Mouse (Mus musculus): ENCODE results near the gene Lgalsl. TPM values are rescaled to one million over a fixed set of nuclear protein-coding genes. Genes with fewer than 3 reads are reported as not detected.

The Lgalsl gene
- polyA plus RNA-seq, 1 experiment from 2014 or later: 74.0 TPM

DNA sequence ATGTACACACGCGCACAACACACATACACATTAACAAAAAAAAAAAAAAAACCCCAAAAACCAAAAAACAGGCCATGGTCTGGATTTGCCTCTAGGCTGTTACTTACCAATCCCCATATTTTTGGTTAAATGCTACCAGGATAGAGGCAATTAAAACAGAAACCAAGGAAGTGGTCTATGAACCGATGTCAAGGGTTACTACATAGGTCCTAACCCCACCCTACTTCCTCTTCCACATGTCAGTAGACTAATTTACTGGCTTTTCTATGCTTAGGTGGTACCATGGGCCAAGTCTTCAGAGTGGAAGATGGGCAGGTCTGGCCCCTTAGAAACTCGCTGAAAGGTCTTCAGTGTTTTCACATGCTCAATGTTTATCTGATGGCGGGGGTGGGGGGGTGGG is 24.2 kb downstream of the Lgalsl start:
- no peak overlapping the region for H3K4me3 ChIP-seq (ENCODE audit: low read depth, low read length)
- no peaks in the 10 kb centered on the region for H3K4me1 ChIP-seq (ENCODE audit: control insufficient read depth, insufficient read depth, low read length)
- H3K9me3 ChIP-seq (replicated peaks; ENCODE audit: control insufficient read depth, low read length): no peaks in the 10 kb centered on the region
- H3K36me3 ChIP-seq (ENCODE audit: control insufficient read depth, insufficient read depth, low read length): no peaks in the 10 kb centered on the region
- no peaks in the 10 kb centered on the region for H3K27me3 ChIP-seq (replicated peaks; ENCODE audit: control insufficient read depth, insufficient read depth, low read length)
- H3K27ac ChIP-seq (ENCODE audit: low read depth, low read length): no peak overlapping the region
- 90% methylated on average over 5 of the region's 5 CpGs for WGBS
- H3K9ac ChIP-seq (ENCODE audit: low read length): no peak overlapping the region
- no peak overlapping the region for H3K4me2 ChIP-seq (ENCODE audit: low read length)
- ATAC-seq: no peak
- DNase-seq (ENCODE audit: low spot score): no peak

DNA sequence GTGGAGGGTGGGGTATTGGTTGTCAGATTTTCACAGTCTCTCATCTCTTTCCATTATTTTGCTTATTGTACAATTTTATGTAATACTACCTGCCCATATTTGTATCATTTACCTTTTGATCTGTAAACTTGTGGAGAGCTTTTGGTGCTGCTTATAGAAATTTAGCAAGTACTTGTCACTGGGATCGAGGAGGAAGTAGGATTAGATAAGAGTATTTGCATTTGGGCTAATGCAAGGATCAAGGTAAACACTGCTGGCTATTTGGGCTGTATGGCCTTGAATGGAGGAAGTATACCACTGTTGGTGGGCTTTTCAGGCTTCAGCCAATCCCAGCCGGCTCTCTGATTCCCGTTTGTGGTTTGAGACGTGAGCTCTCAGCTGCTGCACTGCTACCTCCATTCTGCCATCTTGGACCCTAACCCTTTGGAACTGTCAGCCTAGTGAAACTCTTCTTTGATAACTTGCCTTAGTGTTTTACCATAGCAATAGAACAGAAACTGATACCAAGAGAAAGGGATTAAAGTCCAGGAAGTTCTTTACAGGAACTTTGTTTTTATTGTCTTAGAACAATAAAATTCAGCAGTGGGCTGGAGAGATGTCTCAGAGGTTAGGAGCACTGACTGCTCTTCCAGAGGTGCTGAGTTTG is 25.1 kb downstream of the Lgalsl start:
- H3K27me3 ChIP-seq (replicated peaks; ENCODE audit: control insufficient read depth, insufficient read depth, low read length): no peaks in the 10 kb centered on the region
- H3K9ac ChIP-seq (ENCODE audit: low read length): no peak overlapping the region
- no peaks in the 10 kb centered on the region for H3K9me3 ChIP-seq (replicated peaks; ENCODE audit: control insufficient read depth, low read length)
- H3K36me3 ChIP-seq (ENCODE audit: control insufficient read depth, insufficient read depth, low read length): no peaks in the 10 kb centered on the region
- WGBS: 70% methylated on average over 4 of the region's 4 CpGs
- H3K27ac ChIP-seq (ENCODE audit: low read depth, low read length): no peak overlapping the region
- no peak overlapping the region for H3K4me2 ChIP-seq (ENCODE audit: low read length)
- ATAC-seq (no peak), DNase-seq (ENCODE audit: low spot score) (no peak)
- peaks cover under 1% of the 10 kb centered on the region; the same call in 1 of the 2 replicates for H3K4me1 ChIP-seq (ENCODE audit: control insufficient read depth, insufficient read depth, low read length)
- H3K4me3 ChIP-seq (ENCODE audit: low read depth, low read length): no peak overlapping the region

DNA sequence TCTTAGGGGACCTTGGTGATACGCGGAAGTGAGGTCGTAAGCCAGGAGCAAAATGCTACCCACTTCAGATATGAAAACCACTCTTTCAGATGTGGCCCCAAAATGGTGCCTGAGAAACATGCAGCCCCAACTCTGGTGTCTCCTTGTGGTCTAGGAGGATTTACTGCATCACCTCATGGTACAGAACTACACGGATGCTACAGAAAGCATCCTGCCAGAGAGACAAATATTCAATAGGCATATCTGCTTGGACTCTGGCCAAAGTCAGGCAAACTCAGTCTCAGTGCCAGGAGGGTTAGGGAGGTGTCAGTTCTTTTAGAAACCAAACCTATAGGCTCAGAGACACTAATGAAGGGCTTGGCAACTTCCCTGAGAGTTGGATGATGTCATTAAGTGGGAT is 26.4 kb downstream of the Lgalsl start:
- Histone ChIP-seq H3K36me3 (ENCODE audit: control insufficient read depth, insufficient read depth, low read length) (no peaks in the 10 kb centered on the region), H3K9ac (ENCODE audit: low read length) (no peak overlapping the region), H3K9me3 (replicated peaks; ENCODE audit: control insufficient read depth, low read length) (no peaks in the 10 kb centered on the region), H3K4me3 (ENCODE audit: low read depth, low read length) (no peak overlapping the region), H3K4me1 (ENCODE audit: control insufficient read depth, insufficient read depth, low read length) (peaks cover 7% of the 10 kb centered on the region; the same call in 1 of the 2 replicates), H3K27me3 (replicated peaks; ENCODE audit: control insufficient read depth, insufficient read depth, low read length) (no peaks in the 10 kb centered on the region), H3K4me2 (ENCODE audit: low read length) (no peak overlapping the region), H3K27ac (ENCODE audit: low read depth, low read length) (no peak overlapping the region)
- no peak for ATAC-seq
- no peak for DNase-seq (ENCODE audit: low spot score)
- 89% methylated on average over 4 of the region's 4 CpGs for WGBS

DNA sequence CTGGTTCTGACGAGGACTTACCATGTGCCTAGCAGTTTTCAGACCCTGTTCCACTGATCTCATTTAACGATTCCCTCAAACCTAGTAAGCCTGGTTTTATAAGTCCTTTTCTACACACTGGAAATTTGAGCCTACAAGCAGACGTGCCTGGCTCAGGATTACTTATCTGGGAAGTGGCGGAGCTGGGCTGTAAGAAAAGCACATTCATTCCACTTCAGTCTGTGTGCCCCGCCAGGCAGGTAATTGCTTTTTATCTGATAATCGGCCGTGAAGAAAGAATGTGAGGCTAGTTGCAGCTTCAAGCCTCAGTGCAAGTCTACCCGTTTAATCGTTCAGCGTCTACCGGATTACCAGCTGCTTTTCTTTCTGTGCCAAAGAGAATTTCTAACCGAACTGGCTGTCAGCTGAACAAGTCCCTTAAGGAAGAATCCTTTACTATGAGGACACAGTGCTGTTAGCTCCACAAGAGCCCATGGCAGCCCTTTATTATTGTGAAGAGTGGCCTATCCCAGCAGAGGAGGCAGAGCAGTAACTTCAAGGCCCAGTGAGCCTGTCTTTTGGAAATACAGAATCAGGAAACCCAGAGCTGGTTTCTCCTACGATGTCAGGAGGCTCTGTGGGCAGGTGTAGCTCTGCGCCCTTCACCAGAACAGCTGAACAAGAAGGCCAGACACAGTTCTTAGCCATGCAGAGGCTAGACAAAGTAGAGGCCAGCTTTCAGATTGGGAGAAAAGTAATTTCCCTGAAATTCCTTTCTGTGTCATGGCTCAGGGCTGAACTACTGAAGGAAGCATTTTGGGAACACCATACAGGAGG is 30.4 kb downstream of the Lgalsl start:
- Histone ChIP-seq H3K9ac (ENCODE audit: low read length) (no peak overlapping the region; the same call in 1 of the 2 replicates), H3K36me3 (ENCODE audit: control insufficient read depth, insufficient read depth, low read length) (no peaks in the 10 kb centered on the region), H3K4me3 (ENCODE audit: low read depth, low read length) (no peak overlapping the region), H3K4me1 (ENCODE audit: control insufficient read depth, insufficient read depth, low read length) (peaks cover 7% of the 10 kb centered on the region; the same call in 1 of the 2 replicates), H3K9me3 (replicated peaks; ENCODE audit: control insufficient read depth, low read length) (no peaks in the 10 kb centered on the region), H3K4me2 (ENCODE audit: low read length) (peak overlapping the region; percentile 29), H3K27me3 (replicated peaks; ENCODE audit: control insufficient read depth, insufficient read depth, low read length) (no peaks in the 10 kb centered on the region), H3K27ac (ENCODE audit: low read depth, low read length) (no peak overlapping the region)
- DNase-seq (ENCODE audit: low spot score) (peak; percentile 61), ATAC-seq (peak; percentile 42; the same call in 1 of the 2 replicates)
- WGBS: 8% methylated on average over 14 of the region's 14 CpGs

DNA sequence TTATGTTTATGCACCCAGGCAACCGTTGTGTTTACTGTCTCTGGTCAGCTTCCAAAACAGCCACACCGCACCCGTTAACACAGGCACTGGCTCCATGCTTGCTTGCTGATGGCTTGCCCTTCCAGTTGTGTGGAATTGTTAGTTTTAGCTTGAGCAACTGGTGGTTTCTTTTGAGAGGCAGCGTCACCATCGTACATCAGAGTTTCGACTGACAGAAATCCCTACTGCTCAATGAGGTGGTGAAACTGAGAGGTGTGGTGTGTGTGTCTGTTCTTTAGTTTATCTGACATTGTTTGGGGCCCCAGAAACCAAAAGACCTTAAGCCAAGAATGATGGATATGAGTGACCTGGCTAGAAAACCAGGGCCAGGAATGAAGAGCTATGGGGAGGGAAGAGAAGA is 33.0 kb downstream of the Lgalsl start:
- no peaks in the 10 kb centered on the region for H3K9me3 ChIP-seq (replicated peaks; ENCODE audit: control insufficient read depth, low read length)
- no peaks in the 10 kb centered on the region for H3K27me3 ChIP-seq (replicated peaks; ENCODE audit: control insufficient read depth, insufficient read depth, low read length)
- no peak overlapping the region for H3K27ac ChIP-seq (ENCODE audit: low read depth, low read length)
- DNase-seq (ENCODE audit: low spot score) (no peak), ATAC-seq (no peak)
- peaks cover 7% of the 10 kb centered on the region; the same call in 1 of the 2 replicates for H3K4me1 ChIP-seq (ENCODE audit: control insufficient read depth, insufficient read depth, low read length)
- H3K4me2 ChIP-seq (ENCODE audit: low read length): no peak overlapping the region
- H3K9ac ChIP-seq (ENCODE audit: low read length): no peak overlapping the region
- 94% methylated on average over 6 of the region's 6 CpGs for WGBS
- no peak overlapping the region for H3K4me3 ChIP-seq (ENCODE audit: low read depth, low read length)
- H3K36me3 ChIP-seq (ENCODE audit: control insufficient read depth, insufficient read depth, low read length): no peaks in the 10 kb centered on the region

DNA sequence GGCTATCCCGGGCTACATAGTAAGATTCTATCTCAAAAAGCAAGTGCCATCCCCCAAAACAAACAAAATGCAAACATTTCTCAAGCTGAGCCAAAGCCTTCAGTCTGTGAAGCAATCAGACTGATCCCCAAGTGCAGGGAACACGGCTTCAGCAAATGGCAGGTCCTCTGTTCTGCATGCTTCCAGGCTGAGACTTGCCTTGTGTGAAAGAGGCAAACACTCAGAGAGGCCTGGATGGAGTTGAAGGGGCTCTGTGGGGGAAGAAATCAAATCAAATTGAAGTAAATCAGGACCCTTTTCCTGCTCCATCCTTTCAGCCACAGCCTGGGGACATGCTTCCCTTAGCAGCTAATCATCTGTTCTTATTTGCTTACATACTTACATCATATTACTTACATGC is 35.4 kb downstream of the Lgalsl start:
- ATAC-seq (no peak), DNase-seq (ENCODE audit: low spot score) (no peak)
- no peaks in the 10 kb centered on the region for H3K9me3 ChIP-seq (replicated peaks; ENCODE audit: control insufficient read depth, low read length)
- H3K27ac ChIP-seq (ENCODE audit: low read depth, low read length): no peak overlapping the region
- H3K4me2 ChIP-seq (ENCODE audit: low read length): no peak overlapping the region
- H3K9ac ChIP-seq (ENCODE audit: low read length): no peak overlapping the region
- no peaks in the 10 kb centered on the region for H3K36me3 ChIP-seq (ENCODE audit: control insufficient read depth, insufficient read depth, low read length)
- H3K4me3 ChIP-seq (ENCODE audit: low read depth, low read length): no peak overlapping the region
- 69% methylated on average over 2 of the region's 2 CpGs for WGBS
- no peaks in the 10 kb centered on the region for H3K27me3 ChIP-seq (replicated peaks; ENCODE audit: control insufficient read depth, insufficient read depth, low read length)
- peaks cover 3% of the 10 kb centered on the region; the same call in 1 of the 2 replicates for H3K4me1 ChIP-seq (ENCODE audit: control insufficient read depth, insufficient read depth, low read length)

DNA sequence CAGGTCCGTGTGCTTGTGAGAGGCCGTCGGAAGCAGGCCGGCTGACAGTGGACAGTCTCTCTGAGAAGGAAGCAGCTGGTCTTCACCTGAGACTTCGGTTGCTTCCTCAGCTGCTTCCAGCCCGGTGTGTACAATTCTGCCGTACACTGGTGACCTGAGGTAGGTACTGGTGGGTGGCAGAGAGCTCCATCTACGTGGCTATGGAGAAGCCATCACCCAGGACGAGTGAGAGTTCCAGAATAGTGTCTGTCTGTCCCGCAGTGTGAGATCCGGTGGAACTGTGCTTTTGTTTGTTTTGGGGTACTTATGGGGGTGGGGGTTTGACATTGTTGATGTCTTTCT is 36.0 kb downstream of the Lgalsl start:
- 51% methylated on average over 11 of the region's 11 CpGs for WGBS
- Histone ChIP-seq H3K9ac (ENCODE audit: low read length) (no peak overlapping the region), H3K27ac (ENCODE audit: low read depth, low read length) (no peak overlapping the region), H3K4me2 (ENCODE audit: low read length) (no peak overlapping the region), H3K36me3 (ENCODE audit: control insufficient read depth, insufficient read depth, low read length) (no peaks in the 10 kb centered on the region), H3K4me1 (ENCODE audit: control insufficient read depth, insufficient read depth, low read length) (no peaks in the 10 kb centered on the region), H3K27me3 (replicated peaks; ENCODE audit: control insufficient read depth, insufficient read depth, low read length) (no peaks in the 10 kb centered on the region), H3K4me3 (ENCODE audit: low read depth, low read length) (no peak overlapping the region), H3K9me3 (replicated peaks; ENCODE audit: control insufficient read depth, low read length) (no peaks in the 10 kb centered on the region)
- DNase-seq (ENCODE audit: low spot score) (no peak), ATAC-seq (peak; percentile 21; the same call in 1 of the 2 replicates)

DNA sequence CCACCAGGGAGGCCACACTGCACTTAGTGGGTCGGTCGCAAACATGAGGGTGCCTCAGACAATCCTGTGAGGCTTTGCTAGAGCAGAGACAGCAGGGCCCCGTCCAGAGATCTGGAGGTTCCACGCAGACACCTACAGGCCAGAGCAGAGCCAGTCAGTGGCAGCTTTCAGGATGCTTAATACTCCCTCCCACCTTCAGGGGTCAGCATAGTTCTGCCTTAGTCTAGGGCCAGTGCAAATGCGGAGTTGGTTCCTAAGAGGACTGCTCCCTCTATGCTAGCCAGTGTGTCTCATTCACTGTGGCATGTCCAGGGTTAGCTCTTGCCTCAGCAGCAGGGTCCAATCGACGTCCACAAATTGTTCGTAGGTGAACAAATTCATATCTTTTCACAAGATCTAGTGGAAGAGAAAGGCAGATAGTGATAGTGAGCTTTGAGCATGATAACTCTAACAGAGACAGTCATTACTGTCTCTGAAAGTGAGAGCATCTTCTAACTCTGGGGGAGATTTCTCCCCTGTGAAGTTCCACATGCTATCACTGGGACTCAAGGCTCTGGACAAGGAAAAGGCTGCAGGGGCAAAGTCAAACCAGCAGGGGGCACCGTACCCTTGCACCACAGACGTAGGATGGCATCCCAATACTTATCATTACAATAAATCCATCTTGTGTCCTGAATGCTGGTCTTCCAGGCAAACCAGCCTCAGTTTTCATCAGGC is 36.5 kb downstream of the Lgalsl start:
- H3K4me2 ChIP-seq (ENCODE audit: low read length): no peak overlapping the region
- no peak overlapping the region for H3K27ac ChIP-seq (ENCODE audit: low read depth, low read length)
- no peak overlapping the region for H3K9ac ChIP-seq (ENCODE audit: low read length)
- DNase-seq (ENCODE audit: low spot score) (peak; percentile 87), ATAC-seq (peak; percentile 95)
- 38% methylated on average over 10 of the region's 10 CpGs for WGBS
- no peaks in the 10 kb centered on the region for H3K9me3 ChIP-seq (replicated peaks; ENCODE audit: control insufficient read depth, low read length)
- H3K36me3 ChIP-seq (ENCODE audit: control insufficient read depth, insufficient read depth, low read length): no peaks in the 10 kb centered on the region
- no peaks in the 10 kb centered on the region for H3K27me3 ChIP-seq (replicated peaks; ENCODE audit: control insufficient read depth, insufficient read depth, low read length)
- no peak overlapping the region for H3K4me3 ChIP-seq (ENCODE audit: low read depth, low read length)
- H3K4me1 ChIP-seq (ENCODE audit: control insufficient read depth, insufficient read depth, low read length): no peaks in the 10 kb centered on the region

Data from forebrain, embryonic 14.5 days (tissue).